Mouse (Mus musculus): ENCODE data around the gene Mylk3. TPM values are rescaled to one million over a fixed set of nuclear protein-coding genes. Genes with fewer than 3 reads are reported as not detected.

Gene Mylk3
- polyA plus RNA-seq, 1 experiment from 2014 or later = 0.15 TPM

DNA sequence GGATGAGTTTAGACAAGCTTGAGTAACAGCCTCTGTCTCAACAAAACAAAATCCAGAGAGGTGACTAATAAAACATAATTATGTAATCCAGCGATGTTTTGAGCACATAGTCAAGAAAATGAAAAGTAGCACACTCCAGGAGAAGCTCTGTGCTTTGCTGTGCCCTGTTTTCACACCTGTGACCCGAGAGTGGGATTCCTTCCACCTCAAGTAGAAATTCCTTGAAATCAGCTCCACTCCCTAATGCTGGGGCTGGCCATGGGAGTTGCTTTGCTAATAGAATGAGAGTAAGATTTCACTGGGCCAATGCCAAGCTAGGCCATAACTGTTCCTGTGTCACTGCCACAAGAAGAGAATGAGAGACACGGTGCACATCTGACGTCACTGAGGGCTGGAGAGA, 48.5 kb downstream of the Mylk3 start:
- Histone ChIP-seq H3K4me2 (ENCODE audit: low read length) (no peak overlapping the region), H3K9me3 (ENCODE audit: control insufficient read depth, low read length) (no peaks in the 10 kb centered on the region), H3K36me3 (ENCODE audit: control insufficient read depth, insufficient read depth) (no peaks in the 10 kb centered on the region), H3K4me1 (replicated peaks; ENCODE audit: control insufficient read depth, insufficient read depth, low read length) (no peaks in the 10 kb centered on the region), H3K27me3 (replicated peaks; ENCODE audit: control insufficient read depth, insufficient read depth, low read length) (no peaks in the 10 kb centered on the region), H3K9ac (replicated peaks; ENCODE audit: low read depth, low read length) (no peak overlapping the region), H3K4me3 (replicated peaks; ENCODE audit: low read length) (no peak overlapping the region), H3K27ac (ENCODE audit: low read length) (no peak overlapping the region)
- ATAC-seq = no peak
- WGBS = 86% methylated on average over 4 of the region's 4 CpGs

DNA sequence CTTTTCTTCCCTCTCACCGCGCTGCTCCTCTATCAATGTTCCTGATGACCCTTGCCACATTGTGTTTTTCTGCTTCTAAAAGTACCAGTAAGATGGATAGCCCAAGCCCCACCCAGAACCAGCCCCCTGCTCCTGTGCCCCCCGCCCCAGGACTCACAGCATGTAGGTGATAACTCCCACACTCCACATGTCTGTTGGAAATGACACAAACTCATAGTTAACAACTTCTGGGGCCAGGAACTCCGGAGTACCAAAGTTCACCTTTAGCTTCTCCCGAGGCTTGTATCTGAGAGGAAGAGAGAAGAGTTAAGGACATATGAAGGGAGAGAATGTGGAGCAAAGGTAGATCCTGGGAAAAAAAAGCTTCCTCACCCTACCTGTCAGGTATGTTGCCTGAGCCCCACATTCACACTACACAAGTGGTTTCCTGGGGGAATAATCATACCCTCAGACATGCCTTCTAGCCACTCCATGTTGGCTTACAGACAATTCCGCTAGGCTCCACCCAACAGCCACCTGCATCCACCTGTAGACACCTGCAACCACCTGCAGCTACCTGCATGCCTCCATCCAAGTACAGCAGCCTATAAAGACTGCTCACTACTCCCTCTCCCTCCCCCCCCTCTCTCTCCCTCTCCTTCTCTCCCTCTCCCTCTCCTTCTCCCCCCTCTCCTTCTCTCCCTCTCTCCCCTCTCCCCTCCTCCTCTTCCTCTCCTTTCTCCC, 49.8 kb downstream of the Mylk3 start:
- Histone ChIP-seq H3K9ac (replicated peaks; ENCODE audit: low read depth, low read length) (no peak overlapping the region), H3K4me3 (replicated peaks; ENCODE audit: low read length) (no peak overlapping the region), H3K4me2 (ENCODE audit: low read length) (no peak overlapping the region), H3K27ac (ENCODE audit: low read length) (no peak overlapping the region), H3K36me3 (ENCODE audit: control insufficient read depth, insufficient read depth) (no peaks in the 10 kb centered on the region), H3K9me3 (ENCODE audit: control insufficient read depth, low read length) (no peaks in the 10 kb centered on the region), H3K27me3 (replicated peaks; ENCODE audit: control insufficient read depth, insufficient read depth, low read length) (no peaks in the 10 kb centered on the region), H3K4me1 (replicated peaks; ENCODE audit: control insufficient read depth, insufficient read depth, low read length) (no peaks in the 10 kb centered on the region)
- ATAC-seq = no peak
- 78% methylated on average over 6 of the region's 6 CpGs for WGBS

DNA sequence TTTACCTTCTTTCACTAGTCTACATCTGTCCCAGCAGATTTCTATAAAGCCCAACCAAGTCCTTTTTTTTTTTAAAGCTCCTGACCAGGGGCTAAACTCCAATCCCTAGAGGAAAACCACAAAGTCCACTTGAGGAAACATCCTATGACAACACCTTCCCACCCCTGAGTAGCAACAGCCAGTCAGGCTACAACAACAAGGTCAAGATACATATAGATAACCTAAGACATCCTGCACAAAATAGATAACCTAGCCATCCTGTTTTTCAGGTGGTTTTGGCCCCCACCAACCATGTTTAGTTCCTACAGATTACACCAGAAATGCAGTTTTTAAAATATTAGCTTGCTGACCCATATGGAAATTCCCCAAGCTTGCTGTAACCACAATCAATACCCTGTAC, 51.0 kb downstream of the Mylk3 start:
- no peak for ATAC-seq

GRCm38 (mm10) chr8:85329506-85329905, 56.6 kb downstream of the Mylk3 start:
- Histone ChIP-seq H3K4me1 (replicated peaks; ENCODE audit: control insufficient read depth, insufficient read depth, low read length) (no peaks in the 10 kb centered on the region), H3K9me3 (ENCODE audit: control insufficient read depth, low read length) (no peaks in the 10 kb centered on the region), H3K36me3 (ENCODE audit: control insufficient read depth, insufficient read depth) (no peaks in the 10 kb centered on the region), H3K9ac (replicated peaks; ENCODE audit: low read depth, low read length) (no peak overlapping the region), H3K27ac (ENCODE audit: low read length) (no peak overlapping the region), H3K4me2 (ENCODE audit: low read length) (no peak overlapping the region), H3K4me3 (replicated peaks; ENCODE audit: low read length) (no peak overlapping the region), H3K27me3 (replicated peaks; ENCODE audit: control insufficient read depth, insufficient read depth, low read length) (no peaks in the 10 kb centered on the region)
- no peak for ATAC-seq
- WGBS = 70% methylated on average over 1 of the region's 1 CpGs

More for the DNA sequence above, 51.0 kb downstream of the Mylk3 start:
- Histone ChIP-seq H3K36me3 (ENCODE audit: control insufficient read depth, insufficient read depth) (no peaks in the 10 kb centered on the region), H3K9ac (replicated peaks; ENCODE audit: low read depth, low read length) (no peak overlapping the region), H3K4me2 (ENCODE audit: low read length) (no peak overlapping the region), H3K27me3 (replicated peaks; ENCODE audit: control insufficient read depth, insufficient read depth, low read length) (no peaks in the 10 kb centered on the region), H3K9me3 (ENCODE audit: control insufficient read depth, low read length) (no peaks in the 10 kb centered on the region), H3K4me1 (replicated peaks; ENCODE audit: control insufficient read depth, insufficient read depth, low read length) (no peaks in the 10 kb centered on the region), H3K4me3 (replicated peaks; ENCODE audit: low read length) (no peak overlapping the region), H3K27ac (ENCODE audit: low read length) (no peak overlapping the region)

DNA sequence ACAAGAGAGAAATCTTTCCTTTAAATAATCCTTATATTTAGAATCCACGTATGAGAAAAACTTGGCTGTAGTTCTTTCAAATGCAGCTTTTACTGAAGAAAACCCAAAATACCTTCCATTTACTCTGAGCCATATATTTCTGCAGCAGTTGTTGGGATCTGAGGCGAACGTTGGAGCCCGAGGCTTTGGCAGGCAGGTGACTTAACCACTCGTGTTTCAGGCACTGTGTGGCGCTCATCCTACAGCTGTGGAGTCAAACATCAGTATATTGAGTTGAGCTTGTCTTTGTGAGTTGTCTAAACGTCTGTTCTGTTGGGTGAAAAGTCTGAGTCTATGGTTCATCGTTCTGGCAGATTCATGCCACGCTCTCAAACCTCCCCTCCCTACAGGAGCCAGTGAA, 59.1 kb downstream of the Mylk3 start:
- Histone ChIP-seq H3K4me3 (replicated peaks; ENCODE audit: low read length) (no peak overlapping the region), H3K27ac (ENCODE audit: low read length) (no peak overlapping the region), H3K27me3 (replicated peaks; ENCODE audit: control insufficient read depth, insufficient read depth, low read length) (no peaks in the 10 kb centered on the region), H3K9ac (replicated peaks; ENCODE audit: low read depth, low read length) (no peak overlapping the region), H3K36me3 (ENCODE audit: control insufficient read depth, insufficient read depth) (no peaks in the 10 kb centered on the region), H3K4me1 (replicated peaks; ENCODE audit: control insufficient read depth, insufficient read depth, low read length) (no peaks in the 10 kb centered on the region), H3K4me2 (ENCODE audit: low read length) (no peak overlapping the region), H3K9me3 (ENCODE audit: control insufficient read depth, low read length) (no peaks in the 10 kb centered on the region)
- ATAC-seq = no peak
- 82% methylated on average over 9 of the region's 9 CpGs for WGBS

DNA sequence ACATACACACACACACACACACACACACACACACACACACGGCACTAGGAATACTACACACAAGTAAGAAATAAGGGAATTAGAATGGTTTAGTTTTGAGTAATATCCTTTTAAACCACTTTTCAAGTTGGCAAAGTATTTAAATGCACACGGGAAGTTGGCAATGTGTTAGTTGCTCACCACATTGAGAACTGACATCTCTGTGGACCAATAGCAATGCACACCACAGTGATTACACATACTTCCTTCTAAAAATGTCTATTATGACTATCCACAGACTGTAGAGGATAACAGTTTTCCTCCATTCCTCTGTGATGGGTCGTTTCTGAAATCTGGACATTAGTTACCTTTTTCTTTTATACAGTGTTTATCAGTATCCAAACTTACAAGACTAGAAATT, 63.1 kb downstream of the Mylk3 start:
- 80% methylated on average over 3 of the region's 3 CpGs for WGBS
- no peak for ATAC-seq
- H3K27ac ChIP-seq (ENCODE audit: low read length) = no peak overlapping the region

GRCm38 (mm10) chr8:85321981-85322380, 64.2 kb downstream of the Mylk3 start:
- Histone ChIP-seq H3K4me2 (ENCODE audit: low read length) (no peak overlapping the region), H3K9me3 (ENCODE audit: control insufficient read depth, low read length) (no peaks in the 10 kb centered on the region), H3K27me3 (replicated peaks; ENCODE audit: control insufficient read depth, insufficient read depth, low read length) (no peaks in the 10 kb centered on the region), H3K27ac (ENCODE audit: low read length) (no peak overlapping the region), H3K4me1 (replicated peaks; ENCODE audit: control insufficient read depth, insufficient read depth, low read length) (no peaks in the 10 kb centered on the region), H3K36me3 (ENCODE audit: control insufficient read depth, insufficient read depth) (no peaks in the 10 kb centered on the region), H3K9ac (replicated peaks; ENCODE audit: low read depth, low read length) (no peak overlapping the region), H3K4me3 (replicated peaks; ENCODE audit: low read length) (no peak overlapping the region)
- no peak for ATAC-seq
- 90% methylated on average over 15 of the region's 15 CpGs for WGBS

More for the DNA sequence above, 63.1 kb downstream of the Mylk3 start:
- Histone ChIP-seq H3K4me3 (replicated peaks; ENCODE audit: low read length) (no peak overlapping the region), H3K9me3 (ENCODE audit: control insufficient read depth, low read length) (no peaks in the 10 kb centered on the region), H3K9ac (replicated peaks; ENCODE audit: low read depth, low read length) (no peak overlapping the region), H3K4me1 (replicated peaks; ENCODE audit: control insufficient read depth, insufficient read depth, low read length) (no peaks in the 10 kb centered on the region), H3K27me3 (replicated peaks; ENCODE audit: control insufficient read depth, insufficient read depth, low read length) (no peaks in the 10 kb centered on the region), H3K4me2 (ENCODE audit: low read length) (no peak overlapping the region), H3K36me3 (ENCODE audit: control insufficient read depth, insufficient read depth) (no peaks in the 10 kb centered on the region)

- 88% methylated on average over 4 of the region's 4 CpGs for WGBS
- H3K4me2 ChIP-seq (ENCODE audit: low read length) = no peak overlapping the region
- no peaks in the 10 kb centered on the region for H3K36me3 ChIP-seq (ENCODE audit: control insufficient read depth, insufficient read depth)
- H3K27me3 ChIP-seq (replicated peaks; ENCODE audit: control insufficient read depth, insufficient read depth, low read length) = no peaks in the 10 kb centered on the region
- H3K9me3 ChIP-seq (ENCODE audit: control insufficient read depth, low read length) = no peaks in the 10 kb centered on the region
- no peaks in the 10 kb centered on the region for H3K4me1 ChIP-seq (replicated peaks; ENCODE audit: control insufficient read depth, insufficient read depth, low read length)
- no peak overlapping the region for H3K27ac ChIP-seq (ENCODE audit: low read length)
- no peak overlapping the region for H3K4me3 ChIP-seq (replicated peaks; ENCODE audit: low read length)
- ATAC-seq = no peak
- H3K9ac ChIP-seq (replicated peaks; ENCODE audit: low read depth, low read length) = no peak overlapping the region
Measured at GRCm38 (mm10) chr8:85318534-85318933, 67.6 kb downstream of the Mylk3 start.

- H3K9ac ChIP-seq (replicated peaks; ENCODE audit: low read depth, low read length) = no peak overlapping the region
- ATAC-seq = no peak
- H3K4me2 ChIP-seq (ENCODE audit: low read length) = no peak overlapping the region
- no peaks in the 10 kb centered on the region for H3K4me1 ChIP-seq (replicated peaks; ENCODE audit: control insufficient read depth, insufficient read depth, low read length)
- no peak overlapping the region for H3K4me3 ChIP-seq (replicated peaks; ENCODE audit: low read length)
- H3K27ac ChIP-seq (ENCODE audit: low read length) = no peak overlapping the region
- H3K27me3 ChIP-seq (replicated peaks; ENCODE audit: control insufficient read depth, insufficient read depth, low read length) = no peaks in the 10 kb centered on the region
- 92% methylated on average over 3 of the region's 3 CpGs for WGBS
- H3K36me3 ChIP-seq (ENCODE audit: control insufficient read depth, insufficient read depth) = peaks cover 5% of the 10 kb centered on the region
- H3K9me3 ChIP-seq (ENCODE audit: control insufficient read depth, low read length) = no peaks in the 10 kb centered on the region
Measured at GRCm38 (mm10) chr8:85313036-85313435, 73.1 kb downstream of the Mylk3 start.

DNA sequence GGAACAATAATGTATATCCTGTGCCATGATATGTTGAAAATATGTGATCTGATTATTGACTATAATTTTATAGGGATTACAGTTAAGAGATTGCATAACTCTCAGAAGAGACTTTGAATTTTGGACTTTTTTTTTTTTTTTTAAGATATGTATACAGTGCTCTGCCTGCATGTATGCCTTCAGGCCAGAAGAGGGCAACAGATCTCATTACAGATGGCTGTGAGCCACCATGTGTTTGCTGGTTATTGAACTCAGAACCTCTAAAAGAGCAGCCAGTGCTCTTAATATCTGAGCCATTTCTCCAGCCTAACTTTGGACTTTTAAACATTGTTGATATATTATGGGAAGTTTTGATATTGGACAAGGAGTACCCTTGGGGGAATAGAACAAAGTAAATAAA, 74.4 kb downstream of the Mylk3 start:
- ATAC-seq = no peak

More for the DNA sequence above, 74.4 kb downstream of the Mylk3 start:
- Histone ChIP-seq H3K9me3 (ENCODE audit: control insufficient read depth, low read length) (no peaks in the 10 kb centered on the region), H3K4me2 (ENCODE audit: low read length) (no peak overlapping the region), H3K36me3 (ENCODE audit: control insufficient read depth, insufficient read depth) (peaks cover 11% of the 10 kb centered on the region), H3K27ac (ENCODE audit: low read length) (no peak overlapping the region), H3K9ac (replicated peaks; ENCODE audit: low read depth, low read length) (no peak overlapping the region), H3K4me3 (replicated peaks; ENCODE audit: low read length) (no peak overlapping the region), H3K4me1 (replicated peaks; ENCODE audit: control insufficient read depth, insufficient read depth, low read length) (no peaks in the 10 kb centered on the region), H3K27me3 (replicated peaks; ENCODE audit: control insufficient read depth, insufficient read depth, low read length) (no peaks in the 10 kb centered on the region)

Data from forebrain, embryonic 16.5 days (tissue).